Mouse (Mus musculus): ENCODE results near the gene Fndc3b. TPM values are rescaled to one million over a fixed set of nuclear protein-coding genes. Genes with fewer than 3 reads are reported as not detected.

The Fndc3b gene
- polyA plus RNA-seq, 1 experiment: 7.1 TPM

DNA sequence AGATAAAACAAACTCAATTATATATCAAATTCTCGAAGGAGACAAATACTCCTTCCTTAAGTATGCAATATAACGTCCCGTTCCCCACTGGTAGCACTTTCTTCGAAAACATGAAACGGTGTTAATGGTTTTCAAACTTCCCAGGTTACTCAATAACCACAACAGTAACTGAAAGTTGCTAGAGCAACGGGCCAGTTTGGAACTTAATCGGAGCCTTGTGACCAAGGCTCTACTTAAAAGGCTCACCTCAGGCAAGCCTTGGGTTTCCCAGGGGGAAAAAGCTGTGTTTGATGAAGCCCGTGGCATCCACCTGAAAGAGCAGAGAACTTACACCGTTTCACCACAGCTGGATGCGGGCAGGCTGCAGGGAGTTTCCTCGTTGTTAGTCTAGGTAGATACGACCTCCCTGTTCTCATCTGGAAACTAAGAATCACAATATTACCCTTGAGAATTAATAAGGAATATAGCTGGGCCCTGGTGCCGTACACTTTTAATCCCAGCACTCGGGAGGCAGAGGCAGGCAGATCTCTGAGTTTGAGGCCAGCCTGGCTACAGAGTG lies 25.4 kb downstream of the Fndc3b start:
- no peak for TF ChIP-seq CTCF (IDR thresholded peaks at IDR 0.05; ENCODE audit: extremely low read depth, insufficient read depth, low read length)
- no peak for TF ChIP-seq POLR2A (IDR thresholded peaks at IDR 0.05; ENCODE audit: extremely low read depth, insufficient read depth, low read length)
- no peak overlapping the region for H3K4me3 ChIP-seq (ENCODE audit: insufficient read depth, low read length)
- no peaks in the 10 kb centered on the region; the same call in 1 of the 2 replicates for H3K4me1 ChIP-seq (ENCODE audit: control insufficient read depth, insufficient read depth, low read length)
- H3K27ac ChIP-seq (ENCODE audit: insufficient read depth, low read length): no peak overlapping the region

DNA sequence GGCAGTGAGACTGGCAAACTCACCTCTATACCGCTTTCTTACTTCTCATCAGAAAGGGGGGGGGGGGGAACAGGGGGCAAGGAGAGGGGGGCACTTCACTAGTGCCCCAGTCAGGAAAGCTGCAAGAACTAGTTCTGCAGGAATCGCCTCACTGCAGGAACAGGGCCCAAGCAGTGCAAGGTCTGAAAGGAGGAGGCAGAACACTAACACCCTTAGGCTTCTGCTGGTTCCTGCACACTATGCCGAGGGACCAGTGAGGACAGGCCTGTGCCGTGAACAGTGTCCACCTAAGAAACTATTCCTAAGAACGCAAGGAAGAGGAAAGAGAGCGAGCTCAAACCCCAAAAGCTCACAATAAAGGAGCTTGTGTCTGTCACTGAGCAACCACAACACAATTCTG lies 26.0 kb downstream of the Fndc3b start:
- H3K27ac ChIP-seq (ENCODE audit: insufficient read depth, low read length): no peak overlapping the region
- TF ChIP-seq CTCF (IDR thresholded peaks at IDR 0.05; ENCODE audit: extremely low read depth, insufficient read depth, low read length) (no peak), POLR2A (IDR thresholded peaks at IDR 0.05; ENCODE audit: extremely low read depth, insufficient read depth, low read length) (no peak)
- no peaks in the 10 kb centered on the region; the same call in 1 of the 2 replicates for H3K4me1 ChIP-seq (ENCODE audit: control insufficient read depth, insufficient read depth, low read length)
- no peak overlapping the region for H3K4me3 ChIP-seq (ENCODE audit: insufficient read depth, low read length)

DNA sequence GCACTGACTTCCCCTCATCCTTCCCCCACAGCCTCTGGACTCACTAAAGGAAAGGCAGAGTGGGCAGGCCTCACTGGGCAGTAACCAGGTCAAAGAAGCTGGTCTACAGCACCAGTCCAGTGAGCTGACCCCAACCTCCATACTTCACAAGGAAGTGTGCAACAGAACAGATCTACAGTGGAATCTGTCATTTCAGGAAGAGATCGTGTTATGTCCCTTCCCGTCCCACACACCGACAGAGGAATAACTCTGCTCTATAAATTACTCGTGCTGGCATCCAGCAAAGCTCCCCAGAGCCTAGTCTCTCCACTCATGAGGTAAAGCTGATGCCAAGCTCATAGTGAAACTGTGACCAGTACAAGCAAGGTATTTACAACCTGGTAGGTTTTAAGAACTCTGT lies 27.7 kb downstream of the Fndc3b start:
- TF ChIP-seq CTCF (IDR thresholded peaks at IDR 0.05; ENCODE audit: extremely low read depth, insufficient read depth, low read length) (no peak), POLR2A (IDR thresholded peaks at IDR 0.05; ENCODE audit: extremely low read depth, insufficient read depth, low read length) (no peak)
- Histone ChIP-seq H3K27ac (ENCODE audit: insufficient read depth, low read length) (no peak overlapping the region), H3K4me1 (ENCODE audit: control insufficient read depth, insufficient read depth, low read length) (no peaks in the 10 kb centered on the region), H3K4me3 (ENCODE audit: insufficient read depth, low read length) (no peak overlapping the region)

DNA sequence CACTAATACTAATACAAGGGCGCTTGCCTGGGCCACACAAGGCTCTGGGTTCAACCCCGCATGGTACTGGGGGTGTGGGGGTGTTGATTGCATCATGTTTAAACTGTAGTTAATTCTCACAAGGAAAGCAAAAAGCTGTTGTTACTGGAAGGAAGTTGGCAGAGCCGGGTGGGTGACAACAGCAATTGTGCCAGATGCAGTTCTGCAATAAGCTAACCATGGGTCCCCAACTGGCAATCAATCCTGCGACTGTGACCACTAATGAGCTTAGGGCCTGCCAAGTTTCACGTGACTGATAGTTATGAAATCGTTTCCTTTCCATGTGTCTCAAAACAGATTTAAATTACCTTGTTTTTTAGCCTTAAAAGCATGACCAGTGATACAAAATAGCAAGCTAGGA lies 33.5 kb downstream of the Fndc3b start:
- TF ChIP-seq CTCF (IDR thresholded peaks at IDR 0.05; ENCODE audit: extremely low read depth, insufficient read depth, low read length) (no peak), POLR2A (IDR thresholded peaks at IDR 0.05; ENCODE audit: extremely low read depth, insufficient read depth, low read length) (no peak)
- H3K4me1 ChIP-seq (ENCODE audit: control insufficient read depth, insufficient read depth, low read length): no peaks in the 10 kb centered on the region
- no peak overlapping the region for H3K4me3 ChIP-seq (ENCODE audit: insufficient read depth, low read length)
- no peak overlapping the region for H3K27ac ChIP-seq (ENCODE audit: insufficient read depth, low read length)

DNA sequence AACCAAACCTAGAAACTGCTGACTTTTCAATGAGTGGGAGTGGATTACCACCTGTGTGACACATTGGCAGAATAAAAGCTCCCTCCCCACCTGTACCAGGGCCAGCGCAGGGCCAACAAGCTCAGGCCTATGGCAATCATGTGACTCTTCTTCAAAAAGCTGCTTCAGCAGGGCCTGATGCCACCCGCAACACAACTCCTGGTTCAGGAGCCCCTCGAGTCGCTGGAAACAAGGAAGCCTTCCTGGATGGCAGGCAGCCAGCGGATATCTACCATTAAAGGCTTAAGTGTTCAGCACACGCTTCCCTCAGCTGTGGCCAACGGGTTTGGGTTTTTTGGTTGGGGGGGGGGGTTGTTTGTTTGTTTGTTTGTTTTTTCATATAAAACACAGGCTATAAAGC lies 37.4 kb downstream of the Fndc3b start:
- TF ChIP-seq POLR2A (IDR thresholded peaks at IDR 0.05; ENCODE audit: extremely low read depth, insufficient read depth, low read length): no peak
- TF ChIP-seq CTCF (IDR thresholded peaks at IDR 0.05; ENCODE audit: extremely low read depth, insufficient read depth, low read length): no peak
- no peak overlapping the region for H3K4me3 ChIP-seq (ENCODE audit: insufficient read depth, low read length)
- H3K27ac ChIP-seq (ENCODE audit: insufficient read depth, low read length): no peak overlapping the region
- H3K4me1 ChIP-seq (ENCODE audit: control insufficient read depth, insufficient read depth, low read length): no peaks in the 10 kb centered on the region

DNA sequence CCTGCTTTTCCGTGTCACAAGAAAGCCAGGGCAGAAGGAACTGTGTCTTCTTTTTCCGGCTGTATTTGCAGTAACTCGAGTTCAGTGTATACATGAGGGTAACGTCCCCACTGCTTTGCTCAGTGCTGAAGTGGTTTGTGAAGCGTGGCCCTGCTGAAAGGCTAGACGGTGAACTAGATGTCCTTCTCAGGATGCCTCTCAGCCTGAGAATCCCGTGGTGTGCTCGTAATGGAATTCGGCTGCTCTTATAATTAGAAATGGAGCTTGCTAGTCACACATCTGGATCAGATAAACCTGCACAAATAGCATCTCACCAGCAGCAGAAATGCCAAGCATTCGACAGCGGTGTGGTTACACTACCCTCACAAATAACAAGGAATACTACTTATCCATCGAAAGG lies 40.7 kb downstream of the Fndc3b start:
- TF ChIP-seq CTCF (IDR thresholded peaks at IDR 0.05; ENCODE audit: extremely low read depth, insufficient read depth, low read length): no peak
- TF ChIP-seq POLR2A (IDR thresholded peaks at IDR 0.05; ENCODE audit: extremely low read depth, insufficient read depth, low read length): no peak
- Histone ChIP-seq H3K4me3 (ENCODE audit: insufficient read depth, low read length) (no peak overlapping the region), H3K4me1 (ENCODE audit: control insufficient read depth, insufficient read depth, low read length) (no peaks in the 10 kb centered on the region), H3K27ac (ENCODE audit: insufficient read depth, low read length) (no peak overlapping the region)

DNA sequence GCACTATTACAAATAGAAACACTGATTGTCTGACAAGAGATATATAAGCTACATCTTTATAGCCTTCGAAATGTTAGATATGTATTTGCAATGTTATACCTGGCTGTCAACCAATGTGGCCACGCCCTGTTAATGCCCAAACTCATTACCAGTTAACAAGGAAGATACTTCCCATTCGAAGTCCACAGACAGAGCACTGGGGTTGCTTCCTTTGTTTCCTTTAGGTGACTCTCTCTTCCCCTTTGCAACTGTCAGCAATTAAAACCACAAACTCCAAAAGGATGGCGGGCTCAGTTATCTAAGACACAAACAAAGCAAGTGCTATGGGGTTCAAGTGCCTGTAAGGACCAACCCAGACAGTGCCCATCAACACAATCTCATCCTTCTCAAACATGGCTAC lies 43.8 kb downstream of the Fndc3b start:
- H3K27ac ChIP-seq (ENCODE audit: insufficient read depth, low read length): no peak overlapping the region
- peaks cover 1% of the 10 kb centered on the region; the same call in 1 of the 2 replicates for H3K4me1 ChIP-seq (ENCODE audit: control insufficient read depth, insufficient read depth, low read length)
- TF ChIP-seq CTCF (IDR thresholded peaks at IDR 0.05; ENCODE audit: extremely low read depth, insufficient read depth, low read length) (no peak), POLR2A (IDR thresholded peaks at IDR 0.05; ENCODE audit: extremely low read depth, insufficient read depth, low read length) (no peak)
- H3K4me3 ChIP-seq (ENCODE audit: insufficient read depth, low read length): no peak overlapping the region

DNA sequence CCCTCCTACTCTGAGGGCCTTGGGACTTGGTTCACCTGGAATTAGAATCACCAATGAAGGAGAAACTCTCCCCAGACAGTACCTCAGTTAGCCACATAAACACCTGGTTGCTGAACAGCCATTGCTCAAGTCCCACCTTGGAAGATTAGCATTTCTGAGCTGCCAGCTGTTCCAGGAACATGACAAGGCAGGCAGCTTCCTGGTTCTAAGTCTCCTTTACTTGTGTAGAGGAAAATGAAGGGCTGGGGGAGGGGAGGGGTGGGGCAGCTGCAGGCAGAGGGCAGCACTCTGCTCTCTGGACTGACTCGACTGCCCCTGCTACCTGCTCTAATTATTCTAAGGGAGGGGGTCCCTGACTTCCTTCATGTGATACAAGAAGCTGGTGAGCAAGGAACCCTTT lies 45.8 kb downstream of the Fndc3b start:
- Histone ChIP-seq H3K4me1 (ENCODE audit: control insufficient read depth, insufficient read depth, low read length) (peaks cover 1% of the 10 kb centered on the region; the same call in 1 of the 2 replicates), H3K27ac (ENCODE audit: insufficient read depth, low read length) (no peak overlapping the region), H3K4me3 (ENCODE audit: insufficient read depth, low read length) (no peak overlapping the region)
- TF ChIP-seq POLR2A (IDR thresholded peaks at IDR 0.05; ENCODE audit: extremely low read depth, insufficient read depth, low read length) (no peak), CTCF (IDR thresholded peaks at IDR 0.05; ENCODE audit: extremely low read depth, insufficient read depth, low read length) (no peak)

DNA sequence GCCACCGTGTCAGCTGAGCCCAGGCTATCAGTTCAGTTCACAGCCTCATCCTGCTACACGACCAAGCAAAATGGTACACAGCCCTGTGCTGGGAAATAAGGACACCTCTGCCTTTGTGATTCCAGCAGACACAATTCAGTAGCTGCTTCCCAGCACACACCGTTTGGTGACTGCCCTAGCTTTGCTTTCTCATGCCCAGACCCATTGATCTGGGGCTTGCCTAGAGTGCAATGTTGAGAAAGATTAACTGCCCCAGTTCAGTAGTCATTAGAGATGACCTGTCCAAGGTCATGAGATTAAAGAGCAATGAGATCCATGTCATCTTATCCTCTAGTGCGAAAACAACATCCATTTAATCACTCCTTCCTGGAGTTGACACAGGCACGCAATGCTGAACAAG lies 47.9 kb downstream of the Fndc3b start:
- TF ChIP-seq POLR2A (IDR thresholded peaks at IDR 0.05; ENCODE audit: extremely low read depth, insufficient read depth, low read length) (no peak), CTCF (IDR thresholded peaks at IDR 0.05; ENCODE audit: extremely low read depth, insufficient read depth, low read length) (no peak)
- no peak overlapping the region for H3K27ac ChIP-seq (ENCODE audit: insufficient read depth, low read length)
- H3K4me3 ChIP-seq (ENCODE audit: insufficient read depth, low read length): no peak overlapping the region
- peaks cover 1% of the 10 kb centered on the region; the same call in 1 of the 2 replicates for H3K4me1 ChIP-seq (ENCODE audit: control insufficient read depth, insufficient read depth, low read length)

DNA sequence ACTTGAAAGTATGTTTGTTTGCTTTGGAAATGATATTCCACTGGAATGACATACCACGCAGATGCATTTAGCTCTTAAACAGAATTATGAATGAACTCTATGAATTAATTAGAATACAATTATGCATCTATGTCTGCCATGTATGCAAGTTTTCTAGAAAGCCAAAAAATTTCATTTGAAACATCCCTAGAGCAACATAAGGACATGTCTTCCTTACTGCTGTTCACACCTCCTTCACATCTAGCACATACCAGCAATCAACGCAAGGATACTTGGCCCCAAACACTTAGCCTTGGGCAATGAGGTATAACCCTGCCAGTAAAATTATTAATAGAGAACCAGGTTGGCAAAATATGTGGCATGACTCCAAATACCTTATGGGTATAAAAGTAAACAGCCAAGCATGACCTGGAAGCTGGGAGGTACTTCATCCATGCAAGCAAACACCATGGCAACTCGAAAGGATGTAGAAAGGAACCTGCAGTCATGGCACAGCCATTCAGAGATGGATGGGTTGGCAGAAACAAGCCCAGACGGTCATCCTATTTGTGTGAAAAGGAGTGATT lies 52.8 kb downstream of the Fndc3b start:
- H3K27ac ChIP-seq (ENCODE audit: insufficient read depth, low read length): no peak overlapping the region
- peaks cover 3% of the 10 kb centered on the region for H3K4me1 ChIP-seq (ENCODE audit: control insufficient read depth, insufficient read depth, low read length)
- no peak for TF ChIP-seq POLR2A (IDR thresholded peaks at IDR 0.05; ENCODE audit: extremely low read depth, insufficient read depth, low read length)
- TF ChIP-seq CTCF (IDR thresholded peaks at IDR 0.05; ENCODE audit: extremely low read depth, insufficient read depth, low read length): no peak

More for the DNA sequence above, 52.8 kb downstream of the Fndc3b start:
- no peak overlapping the region for H3K4me3 ChIP-seq (ENCODE audit: insufficient read depth, low read length)

Measured in cortical plate, adult 2 months (tissue).